In the genomic region with DNA sequence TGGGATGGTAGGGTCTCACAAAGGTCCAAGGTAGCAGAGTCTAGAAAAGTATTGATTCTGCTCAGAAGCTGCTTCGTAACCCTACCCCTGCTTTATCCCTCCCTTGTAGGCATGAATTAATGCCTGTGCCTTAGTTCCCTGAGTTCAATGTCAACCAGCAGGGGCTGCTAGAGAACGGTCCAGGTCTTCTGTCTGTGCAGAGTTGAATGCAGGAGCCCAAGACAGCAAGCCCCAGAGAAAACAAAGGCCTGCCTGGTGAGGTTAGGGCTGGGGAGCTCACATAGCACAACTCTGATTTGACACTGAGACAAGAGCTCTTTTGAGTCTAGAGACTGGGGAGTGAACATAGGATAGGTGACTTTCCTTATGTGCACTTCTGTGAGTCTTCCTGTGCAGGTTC, we compare ENCODE assay signal across 10 mouse cellular contexts. TPM values are rescaled to one million over a fixed set of nuclear protein-coding genes. Genes with fewer than 3 reads are reported as not detected.
DNase-seq lines count a peak whose midpoint lies in the region; ATAC-seq and TF ChIP-seq lines count a peak whose summit lies in the region.
"Had no signal": no experiment of that assay in that cellular context is flagged by ENCODE, and none has a peak within 500 bp of the region (broad histone marks: within the 10 kb centered on the region; RNA-seq: fewer than 3 reads in every experiment).

No protein-coding gene starts in this region.

- no peak overlapping the region for H3K9ac ChIP-seq in ES-E14 (ENCODE audit: insufficient read depth, low read depth, low read length, poor library complexity, severe bottlenecking)
- no peak overlapping the region for H3K9ac ChIP-seq in forebrain, embryonic 11.5 days (ENCODE audit: low read length)
- H3K9ac ChIP-seq: stomach, embryonic 15.5 days had no signal

- H3K4me2 ChIP-seq in forebrain, embryonic 11.5 days (ENCODE audit: low read depth, low read length, severe bottlenecking): no peak overlapping the region
- H3K4me2 ChIP-seq: stomach, embryonic 15.5 days had no signal

- H3K4me3 ChIP-seq in ES-E14 (ENCODE audit: insufficient read depth in 1 of 2, low read depth in 1 of 2, low read length in 2 of 2, poor library complexity in 1 of 2, severe bottlenecking in 1 of 2): no peak overlapping the region
- no peak overlapping the region for H3K4me3 ChIP-seq in forebrain, embryonic 11.5 days (ENCODE audit: low read depth, low read length)
- H3K4me3 ChIP-seq: stomach, embryonic 15.5 days had no signal

- in situ Hi-C loops in ES-E14 (cut with MboI; ENCODE audit: low sequenced_read_pairs in 2 of 2, unreplicated experiment in 2 of 2): no loop called here

- no peak for ATAC-seq in forebrain, embryonic 11.5 days (replicated peaks; ENCODE audit: low FRiP score)

- peaks cover 2 to 7% of the 10 kb centered on the region in 2 experiments; a peak in 1 of 4 replicates for H3K4me1 ChIP-seq in ES-E14 (ENCODE audit: control insufficient read depth in 2 of 2, insufficient read depth in 2 of 2, low read length in 2 of 2, poor library complexity in 1 of 2)
- H3K4me1 ChIP-seq in forebrain, embryonic 11.5 days (replicated peaks; ENCODE audit: control insufficient read depth, insufficient read depth, low read length): no peaks in the 10 kb centered on the region
- H3K4me1 ChIP-seq: stomach, embryonic 15.5 days had no signal

- WGBS in forebrain, embryonic 11.5 days: 59% methylated on average over 2 of the region's 2 CpGs

- no peaks in the 10 kb centered on the region for H3K9me3 ChIP-seq in ES-E14 (ENCODE audit: control insufficient read depth, insufficient read depth, low read depth, low read length)
- H3K9me3 ChIP-seq in forebrain, embryonic 11.5 days (ENCODE audit: control insufficient read depth, low read length): no peaks in the 10 kb centered on the region
- H3K9me3 ChIP-seq: stomach, embryonic 15.5 days had no signal

- H3K27me3 ChIP-seq in forebrain, embryonic 11.5 days (ENCODE audit: control insufficient read depth, insufficient read depth, low read length): no peaks in the 10 kb centered on the region
- H3K27me3 ChIP-seq: stomach, embryonic 15.5 days had no signal

- no peak overlapping the region for H3K27ac ChIP-seq in ES-E14 (ENCODE audit: insufficient read depth, low read depth, low read length, poor library complexity, severe bottlenecking)
- H3K27ac ChIP-seq in forebrain, embryonic 11.5 days (ENCODE audit: low read depth, low read length): no peak overlapping the region
- H3K27ac ChIP-seq: stomach, embryonic 15.5 days had no signal

- H3K36me3 ChIP-seq in ES-E14 (ENCODE audit: control insufficient read depth, insufficient read depth, low read length, poor library complexity, severe bottlenecking): no peaks in the 10 kb centered on the region
- no peaks in the 10 kb centered on the region for H3K36me3 ChIP-seq in forebrain, embryonic 11.5 days (ENCODE audit: control insufficient read depth, insufficient read depth, low read length)
- H3K36me3 ChIP-seq: stomach, embryonic 15.5 days had no signal

- DNase-seq in kidney, postnatal 14 days: peak; percentile 10
- DNase-seq in kidney, adult 9 months: no peak
- peak; percentile 14 to 15 for DNase-seq in B cell, adult 2 months
- peak; percentile 34 for DNase-seq in ES-E14 (ENCODE audit: low read depth, low spot score)
- peak; percentile 10 for DNase-seq in lung, postnatal 36 days
- DNase-seq in gastrocnemius, postnatal 10 days: no peak
- no peak for DNase-seq in forebrain, embryonic 11.5 days (ENCODE audit: low spot score)
- DNase-seq: adrenal gland, adult 8-10 months had no signal

TF ChIP-seq in ES-E14, 5 proteins besides CTCF, POLR2A, EP300 and RAD21:
- no peak for TF ChIP-seq ZNF384 (IDR thresholded peaks at IDR 0.05; ENCODE audit: low read depth, low read length)
- TF ChIP-seq MAFK (IDR thresholded peaks at IDR 0.05; ENCODE audit: insufficient read depth, low read depth, low read length): no peak
- TF ChIP-seq ZC3H11A (IDR thresholded peaks at IDR 0.05; ENCODE audit: borderline replicate concordance, low read depth, low read length): no peak
- no peak for TF ChIP-seq HCFC1 (IDR thresholded peaks at IDR 0.05; ENCODE audit: borderline replicate concordance, insufficient read depth, low read length)
- no peak for TF ChIP-seq CHD2 (IDR thresholded peaks at IDR 0.05; ENCODE audit: low read depth, low read length)
TF ChIP-seq in ES-E14: peak in this region for 0.

RNA-seq across cellular contexts. Expression of a gene that starts 56.6 kb away (rescaled TPM):
- 0.32 and 0.80 TPM in 2 replicates for total RNA-seq in ES-E14 (2012; rRNA removed)
- not detected for total RNA-seq in gastrocnemius, postnatal 10 days (2021)
- polyA plus RNA-seq in forebrain, embryonic 11.5 days (2014; fragmentation: Nextera tagmentation; extraction: Ambion mirVana): 23.8 and 26.8 TPM in 2 replicates
- total RNA-seq: adrenal gland, adult 8-10 months had no signal
- polyA plus RNA-seq: large intestine, adult 2 months had no signal

Comparison
In these comparisons a context has a peak if more than half of its experiments do, and no peak if none do; other contexts are left out.
1. DNase-seq: peak in kidney, postnatal 14 days (single experiment), B cell, adult 2 months (2 of 2), ES-E14 (single experiment) and lung, postnatal 36 days (single experiment); none in kidney, adult 9 months (single experiment), gastrocnemius, postnatal 10 days (single experiment) and forebrain, embryonic 11.5 days (single experiment).